In the genomic region with DNA sequence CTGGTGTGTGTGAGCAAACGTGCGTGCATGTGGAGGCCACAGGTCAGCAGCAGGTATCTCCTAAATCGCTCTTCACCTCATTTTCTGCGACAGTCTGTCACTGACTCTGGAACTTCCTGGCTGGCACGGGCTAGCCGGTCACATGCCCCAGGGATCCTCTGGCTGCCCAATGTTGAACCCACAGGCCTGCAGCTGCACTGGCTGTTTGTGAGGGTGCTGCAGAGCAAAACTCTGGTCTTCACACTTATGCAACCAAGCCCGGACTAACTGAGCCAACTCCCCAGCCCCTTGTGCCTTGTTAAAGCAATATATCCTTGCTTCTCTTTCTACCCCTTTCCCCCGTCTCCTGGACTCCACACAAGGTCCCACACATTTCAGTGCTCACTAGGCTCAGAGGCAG, we compare ENCODE assay signal across 9 mouse cellular contexts. TPM values are rescaled to one million over a fixed set of nuclear protein-coding genes. Genes with fewer than 3 reads are reported as not detected.
DNase-seq lines count a peak whose midpoint lies in the region; ATAC-seq and TF ChIP-seq lines count a peak whose summit lies in the region.
"Had no signal": no experiment of that assay in that cellular context is flagged by ENCODE, and none has a peak within 500 bp of the region (broad histone marks: within the 10 kb centered on the region; RNA-seq: fewer than 3 reads in every experiment).

No protein-coding gene starts in this region.

- peak overlapping the region; percentile 69 for H3K27ac ChIP-seq in left cerebral cortex, adult 2 months
- peak overlapping the region; percentile 80 for H3K27ac ChIP-seq in heart, embryonic 10.5 days
- 0 out of 2 replicates have a peak overlapping the region, but pooled peaks have one; percentile 22 for H3K27ac ChIP-seq in limb, embryonic 15.5 days
- no peak overlapping the region for H3K27ac ChIP-seq in forebrain, postnatal 0 days (ENCODE audit: low read depth, low read length)
- H3K27ac ChIP-seq in liver, embryonic 11.5 days (ENCODE audit: low read depth, low read length) = no peak overlapping the region

- peak in 1 of 2 experiments; percentile 24 for DNase-seq in left cerebral cortex, adult 2 months (ENCODE audit: extremely low spot score in 1 of 2, low spot score in 2 of 2)
- DNase-seq in left cerebral cortex, adult 8-10 months (ENCODE audit: low spot score in 2 of 2) = no peak
- DNase-seq in adrenal gland, postnatal 36 days = peak; percentile 32 to 58
- DNase-seq in heart, embryonic 10.5 days (ENCODE audit: low spot score) = no peak
- no peak for DNase-seq in forebrain, postnatal 0 days
- DNase-seq in embryo, embryonic 10 days (ENCODE audit: low spot score) = no peak
- no peak for DNase-seq in liver, embryonic 11.5 days (ENCODE audit: low spot score)

- intact Hi-C loops in left cerebral cortex, adult 2 months (cut with DNase I) = no loop called here

- no peak overlapping the region for H3K9ac ChIP-seq in limb, embryonic 15.5 days
- H3K9ac ChIP-seq in forebrain, postnatal 0 days = no peak overlapping the region
- H3K9ac ChIP-seq in liver, embryonic 11.5 days (ENCODE audit: low read depth, low read length) = no peak overlapping the region

- H3K36me3 ChIP-seq in heart, embryonic 10.5 days = peaks cover 2% of the 10 kb centered on the region; the same call in 1 of the 2 replicates
- H3K36me3 ChIP-seq in limb, embryonic 15.5 days = no peaks in the 10 kb centered on the region
- H3K36me3 ChIP-seq in forebrain, postnatal 0 days (ENCODE audit: insufficient read depth) = no peaks in the 10 kb centered on the region
- no peaks in the 10 kb centered on the region for H3K36me3 ChIP-seq in liver, embryonic 11.5 days (ENCODE audit: control insufficient read depth, insufficient read depth, low read length)

- no peaks in the 10 kb centered on the region for H3K9me3 ChIP-seq in heart, embryonic 10.5 days
- no peaks in the 10 kb centered on the region for H3K9me3 ChIP-seq in limb, embryonic 15.5 days
- no peaks in the 10 kb centered on the region for H3K9me3 ChIP-seq in forebrain, postnatal 0 days (ENCODE audit: low read length)
- H3K9me3 ChIP-seq in liver, embryonic 11.5 days (ENCODE audit: control insufficient read depth, low read length) = no peaks in the 10 kb centered on the region

- no peak overlapping the region for H3K4me3 ChIP-seq in left cerebral cortex, adult 2 months
- peak overlapping the region; percentile 40 for H3K4me3 ChIP-seq in heart, embryonic 10.5 days
- H3K4me3 ChIP-seq in limb, embryonic 15.5 days = no peak overlapping the region
- H3K4me3 ChIP-seq in forebrain, postnatal 0 days (ENCODE audit: low read depth, low read length) = no peak overlapping the region
- no peak overlapping the region for H3K4me3 ChIP-seq in liver, embryonic 11.5 days (ENCODE audit: low read depth, low read length)

- TF ChIP-seq CTCF in left cerebral cortex, adult 2 months (IDR thresholded peaks at IDR 0.05) = no peak
- no peak for TF ChIP-seq CTCF in forebrain, postnatal 0 days (IDR thresholded peaks at IDR 0.05; ENCODE audit: low read depth)

- peaks cover 78% of the 10 kb centered on the region for H3K4me1 ChIP-seq in heart, embryonic 10.5 days
- H3K4me1 ChIP-seq in limb, embryonic 15.5 days = peaks cover 38% of the 10 kb centered on the region
- peaks cover 15% of the 10 kb centered on the region for H3K4me1 ChIP-seq in forebrain, postnatal 0 days (ENCODE audit: insufficient read depth)
- peaks cover 5% of the 10 kb centered on the region; the same call in 1 of the 2 replicates for H3K4me1 ChIP-seq in liver, embryonic 11.5 days (replicated peaks; ENCODE audit: control insufficient read depth, insufficient read depth, low read length)

- H3K4me2 ChIP-seq in limb, embryonic 15.5 days = no peak overlapping the region
- no peak overlapping the region for H3K4me2 ChIP-seq in forebrain, postnatal 0 days (ENCODE audit: low read depth)
- H3K4me2 ChIP-seq in liver, embryonic 11.5 days = no peak overlapping the region

- no peaks in the 10 kb centered on the region for H3K27me3 ChIP-seq in heart, embryonic 10.5 days (ENCODE audit: insufficient read depth, poor library complexity, severe bottlenecking)
- H3K27me3 ChIP-seq in limb, embryonic 15.5 days = no peaks in the 10 kb centered on the region
- H3K27me3 ChIP-seq in forebrain, postnatal 0 days (ENCODE audit: insufficient read depth, low read length) = no peaks in the 10 kb centered on the region
- H3K27me3 ChIP-seq in liver, embryonic 11.5 days (replicated peaks; ENCODE audit: control insufficient read depth, insufficient read depth, low read length) = peaks cover 12% of the 10 kb centered on the region

- WGBS in heart, embryonic 10.5 days = 31% methylated on average over 8 of the region's 8 CpGs
- WGBS in limb, embryonic 15.5 days = 44% methylated on average over 8 of the region's 8 CpGs
- WGBS in forebrain, postnatal 0 days = 80% methylated on average over 8 of the region's 8 CpGs
- 35% methylated on average over 8 of the region's 8 CpGs for WGBS in liver, embryonic 11.5 days

- no peak for ATAC-seq in limb, embryonic 15.5 days (ENCODE audit: insufficient number of reproducible peaks, low FRiP score, low TSS enrichment, low read depth)
- no peak for ATAC-seq in forebrain, postnatal 0 days
- ATAC-seq in liver, embryonic 11.5 days (replicated peaks; ENCODE audit: low FRiP score) = no peak

RNA-seq across cellular contexts. Expression of a gene that starts 5.3 kb away (rescaled TPM):
- total RNA-seq in left cerebral cortex, adult 2 months (2021) = 10 to 100 TPM; 23.8 to 27.9 TPM
- total RNA-seq in left cerebral cortex, adult 8-10 months (2022) = 10 to 100 TPM; 25.6 to 34.7 (median 29.9) TPM
- 10 to 100 TPM; 16.2 to 26.0 TPM for total RNA-seq in adrenal gland, postnatal 36 days (2021)
- polyA plus RNA-seq in heart, embryonic 10.5 days (2016; fragmentation: Nextera tagmentation; extraction: Ambion mirVana) = 35.9 and 37.4 TPM in 2 replicates
- 28.1 and 28.7 TPM in 2 replicates for polyA plus RNA-seq in limb, embryonic 15.5 days (2015; fragmentation: Nextera tagmentation; extraction: Ambion mirVana)
- 27.9 and 31.7 TPM in 2 replicates for total RNA-seq in forebrain, postnatal 0 days (2014; rRNA removed)
- polyA plus RNA-seq in forebrain, postnatal 0 days (2015; fragmentation: Nextera tagmentation; extraction: Ambion mirVana) = 32.9 and 44.9 TPM in 2 replicates
- polyA plus RNA-seq in liver, embryonic 11.5 days (2014; fragmentation: Nextera tagmentation; extraction: Ambion mirVana) = 12.1 and 12.6 TPM in 2 replicates

RNA-seq across cellular contexts. Expression of a gene that starts 19.0 kb away (rescaled TPM):
- total RNA-seq in left cerebral cortex, adult 2 months (2021) = not detected
- not detected for total RNA-seq in left cerebral cortex, adult 8-10 months (2022)
- total RNA-seq in adrenal gland, postnatal 36 days (2021) = not detected
- not detected in 2 replicates for polyA plus RNA-seq in heart, embryonic 10.5 days (2016; fragmentation: Nextera tagmentation; extraction: Ambion mirVana)
- polyA plus RNA-seq in limb, embryonic 15.5 days (2015; fragmentation: Nextera tagmentation; extraction: Ambion mirVana) = not detected in 2 replicates
- total RNA-seq in forebrain, postnatal 0 days (2014; rRNA removed) = not detected in 2 replicates
- not detected in 2 replicates for polyA plus RNA-seq in forebrain, postnatal 0 days (2015; fragmentation: Nextera tagmentation; extraction: Ambion mirVana)
- polyA plus RNA-seq in liver, embryonic 11.5 days (2014; fragmentation: Nextera tagmentation; extraction: Ambion mirVana) = not detected in 2 replicates
- polyA plus RNA-seq: liver, embryonic 16.5 days had no signal

Comparison
In these comparisons a context has a peak if more than half of its experiments do, and no peak if none do; other contexts are left out.
1. DNase-seq: peak in adrenal gland, postnatal 36 days (2 of 2); none in left cerebral cortex, adult 8-10 months (0 of 2), heart, embryonic 10.5 days (single experiment), forebrain, postnatal 0 days (single experiment), embryo, embryonic 10 days (single experiment) and liver, embryonic 11.5 days (single experiment).
2. H3K27ac ChIP-seq: peak in left cerebral cortex, adult 2 months (single experiment), heart, embryonic 10.5 days (single experiment) and limb, embryonic 15.5 days (single experiment); none in forebrain, postnatal 0 days (single experiment) and liver, embryonic 11.5 days (single experiment).